Mouse (Mus musculus): ENCODE measurements at regions not wholly inside any gene's neighbourhood (a gene's known extent, or its start where the extent isn't known, plus 50 kb on each side); places are given as distances from the start of the nearest gene placed in this dataset.

- TF ChIP-seq CTCF (IDR thresholded peaks at IDR 0.05; ENCODE audit: low read depth, low read length) (no peak), POLR2AphosphoS5 (IDR thresholded peaks at IDR 0.05; ENCODE audit: insufficient replicate concordance, low read depth, low read length) (no peak), TAL1 (conservative IDR thresholded peaks at IDR 0.05; ENCODE audit: low read depth, low read length) (no peak), GATA2 (IDR thresholded peaks at IDR 0.05; ENCODE audit: borderline replicate concordance, low read depth, low read length) (no peak), GATA1 (IDR thresholded peaks at IDR 0.05; ENCODE audit: borderline replicate concordance, low read length) (no peak)
Observed at GRCm38 (mm10) chr3:9200156-9200555, 409.7 kb downstream of the Zfp704 start.
